Mouse (Mus musculus) hematopoietic stem cell, adult 5-6 weeks (primary cell): Measurements from ENCODE around the gene Tomm34. TPM values are rescaled to one million over a fixed set of nuclear protein-coding genes. Genes with fewer than 3 reads are reported as not detected.

ENCODE experiments used
- ATAC-seq, 2 experiments: fragments of 125-278 bp in 1 of 2; replicated peaks in 1 of 2; 2 replicates each; pipeline ENCODE4 v1.8.0; 2016 to 2017; ENCODE audit warnings: inconsistent platforms in 2 of 2, mild to moderate bottlenecking in 2 of 2, moderate number of reproducible peaks in 2 of 2, low read depth in 1 of 2, moderate TSS enrichment in 1 of 2; ENCODE audit not compliant: low FRiP score in 2 of 2, poor library complexity in 2 of 2, severe bottlenecking in 2 of 2, insufficient read depth in 1 of 2, low TSS enrichment in 1 of 2
- total RNA-seq: library from RNA; stranded (forward); fragments of 172-1452, 232-1000 nt; gene quantifications from 2 replicates; pipeline ENCODE4 v1.2.3, GENCODE M21; 2017

The Tomm34 gene
- total RNA-seq, result 44.8 and 46.7 TPM in 2 replicates

- peak; percentile 72 to 74 for ATAC-seq
These were observed at the start of gene Tomm34 for GRCm38 (mm10) chr2:164070765-164071436. Gene Tomm34 (minus strand): TSS chr2:164071169.

DNA sequence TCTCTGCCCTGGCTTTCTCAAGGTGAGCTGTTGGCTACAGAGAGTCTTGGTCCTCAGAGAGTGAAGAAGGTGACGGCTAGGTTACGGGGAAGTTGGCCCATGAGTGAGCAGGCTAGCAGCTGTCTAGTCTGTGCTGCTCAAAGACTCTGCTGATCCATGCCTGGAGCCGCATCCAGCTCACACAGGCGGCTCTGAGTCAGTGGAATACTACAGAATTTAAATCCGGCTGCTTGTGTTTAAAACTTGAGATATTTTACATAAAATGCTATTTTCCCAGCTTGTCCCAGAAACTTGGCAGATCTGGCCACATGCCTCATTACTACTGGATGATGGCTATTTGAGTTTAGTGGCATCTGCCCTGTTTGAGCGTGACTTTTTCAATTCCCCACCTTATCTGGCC, 48.5 kb upstream of the Tomm34 start:
- no peak for ATAC-seq

GRCm38 (mm10) chr2:164115531-164115930, 44.6 kb upstream of the Tomm34 start:
- no peak for ATAC-seq

DNA sequence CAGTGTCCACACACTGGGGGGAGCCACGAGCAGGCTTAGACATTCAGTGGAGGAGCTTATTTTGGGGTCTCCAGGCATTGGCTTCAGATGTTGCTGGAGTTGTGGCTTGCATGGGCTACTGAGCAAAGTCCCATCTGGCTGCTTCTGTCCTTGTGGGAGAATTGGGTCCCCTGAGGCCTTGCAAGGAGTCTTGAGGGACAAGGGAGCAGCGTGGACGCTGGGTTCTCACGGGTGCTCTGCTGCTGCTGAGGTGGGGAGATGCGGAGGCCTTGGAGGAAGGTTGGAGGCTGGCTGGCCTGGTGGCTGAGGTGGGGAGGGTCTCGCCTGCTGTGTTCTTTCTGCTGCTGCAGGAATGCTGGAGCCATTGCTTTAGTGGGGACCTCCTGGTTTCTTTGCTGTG, 43.1 kb upstream of the Tomm34 start:
- no peak for ATAC-seq

DNA sequence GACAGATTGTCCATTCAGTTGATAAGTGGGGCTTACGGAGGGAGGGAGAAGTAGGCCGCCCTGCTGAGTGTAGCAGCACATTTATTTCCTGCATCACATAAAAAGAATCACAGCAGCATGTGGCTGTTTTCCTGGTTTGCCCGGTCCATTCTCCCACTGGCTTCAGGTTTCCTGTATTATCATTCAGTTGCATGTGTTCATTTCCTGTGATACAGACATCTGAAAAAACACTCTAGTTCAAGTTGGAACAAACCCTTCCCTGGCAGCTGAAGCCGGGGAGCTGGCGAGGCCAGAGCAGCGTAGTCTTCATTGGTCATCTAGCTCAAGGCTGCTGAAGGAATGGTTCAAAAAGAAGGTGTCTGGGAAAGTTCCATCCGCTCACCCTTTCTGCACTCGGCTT, 40.6 kb upstream of the Tomm34 start:
- ATAC-seq, result no peak

- ATAC-seq, result no peak
These were observed 37.5 kb upstream of the Tomm34 start for GRCm38 (mm10) chr2:164108501-164108900.

GRCm38 (mm10) chr2:164107125-164107874, 36.3 kb upstream of the Tomm34 start:
- ATAC-seq, result no peak

DNA sequence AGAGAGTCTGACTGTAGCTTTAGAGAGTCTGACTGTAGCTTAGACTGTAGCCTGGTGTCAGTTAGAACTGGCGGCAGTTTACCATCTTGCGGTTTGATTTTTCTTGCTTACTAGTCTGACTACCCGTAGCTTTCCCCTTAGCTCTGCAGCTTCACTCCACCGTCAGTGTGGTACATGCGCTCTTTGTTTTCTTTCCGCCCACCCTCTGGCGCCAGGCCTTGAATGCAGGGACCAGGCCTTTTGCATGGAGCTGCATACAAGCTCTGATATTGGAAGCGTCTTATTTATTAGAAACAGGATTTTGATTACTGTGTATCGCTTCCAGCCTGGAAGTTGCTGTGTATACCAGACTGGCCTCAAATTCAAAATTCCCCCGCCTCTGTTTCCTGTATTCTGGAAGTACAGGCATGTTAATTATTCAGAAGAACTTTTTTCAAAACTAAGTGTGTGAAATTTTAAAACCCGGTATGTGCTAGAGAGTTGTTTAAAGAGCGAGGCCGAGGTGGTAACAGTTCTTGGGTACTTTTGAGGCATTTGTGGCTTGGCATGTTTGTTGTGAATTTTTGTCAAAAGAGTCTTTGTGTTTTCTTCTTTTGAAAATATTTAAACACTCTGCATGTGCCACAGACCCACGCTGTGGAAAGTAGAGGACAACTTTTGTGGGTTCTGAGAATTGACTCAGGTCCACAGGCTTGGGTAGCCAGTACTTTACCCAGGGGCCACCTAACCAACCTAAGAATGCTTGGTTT, 35.5 kb upstream of the Tomm34 start:
- no peak for ATAC-seq

- ATAC-seq, result peak; percentile 46 to 56; a peak in 2 of 4 replicates
These were observed 32.5 kb upstream of the Tomm34 start for GRCm38 (mm10) chr2:164103501-164103900.

DNA sequence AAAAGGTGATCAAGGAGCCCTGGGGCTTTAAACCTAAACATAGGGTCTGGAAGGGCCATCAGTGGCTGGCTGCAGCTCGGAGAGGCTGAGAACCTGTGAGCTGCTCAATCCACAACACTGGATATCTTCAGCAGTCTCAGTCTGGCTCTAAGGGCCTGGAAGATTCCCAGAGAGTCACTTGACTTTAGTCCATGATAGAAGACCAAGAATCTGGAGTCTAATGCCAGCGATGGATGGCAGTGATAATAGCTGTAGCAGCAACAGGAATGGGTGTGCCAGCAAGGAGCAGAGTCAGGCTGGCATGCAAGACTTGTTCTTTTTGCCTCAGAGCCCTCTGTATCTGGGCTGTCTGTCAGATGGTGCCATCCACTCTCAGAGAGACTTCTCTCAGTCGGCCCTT, 31.4 kb upstream of the Tomm34 start:
- ATAC-seq, result no peak

- no peak for ATAC-seq
These were observed 31.0 kb upstream of the Tomm34 start for GRCm38 (mm10) chr2:164101936-164102335.

GRCm38 (mm10) chr2:164098603-164099250, 27.8 kb upstream of the Tomm34 start:
- ATAC-seq, result no peak

DNA sequence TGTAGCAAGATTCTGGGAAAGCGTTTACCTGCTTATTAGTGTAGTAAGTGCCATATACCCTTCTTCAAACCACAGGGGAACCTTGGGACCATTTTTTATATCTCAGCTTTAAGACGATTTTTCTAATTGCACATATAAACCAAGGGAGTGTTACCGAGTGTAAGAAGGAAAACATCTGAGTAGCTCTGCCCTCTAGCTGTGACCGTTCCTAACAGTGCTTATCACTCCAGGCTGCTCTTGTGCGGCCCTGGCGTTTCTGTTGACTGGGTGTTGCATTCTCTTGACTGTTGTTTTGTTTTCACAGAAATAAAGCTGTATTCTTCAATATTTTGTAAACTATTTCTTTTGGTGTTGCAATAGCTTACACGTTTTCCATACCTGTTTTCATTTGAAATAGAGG, 23.2 kb upstream of the Tomm34 start:
- peak in 1 of 2 experiments; percentile 51; a peak in 2 of 4 replicates for ATAC-seq

DNA sequence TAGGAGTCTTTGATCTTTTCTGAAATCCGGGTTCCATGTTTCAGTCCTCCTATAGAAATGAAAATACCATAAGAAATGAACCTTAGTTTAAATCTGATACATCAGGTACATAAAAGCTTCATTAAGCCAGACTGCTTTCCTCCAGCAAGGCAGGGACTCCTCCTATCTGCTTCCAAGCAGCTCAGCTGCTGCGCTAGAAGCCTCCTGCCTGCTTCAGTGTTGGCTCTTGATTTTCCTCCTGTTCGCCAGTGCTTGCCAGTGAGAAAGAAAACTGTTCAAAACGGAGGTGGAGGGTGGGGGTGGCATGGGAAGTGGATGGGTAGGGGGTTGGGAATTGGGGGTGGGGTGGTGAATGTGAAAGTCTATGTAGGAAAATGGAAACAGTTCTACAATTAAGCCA, 18.5 kb upstream of the Tomm34 start:
- ATAC-seq, result no peak

GRCm38 (mm10) chr2:164087416-164088017, 16.5 kb upstream of the Tomm34 start:
- ATAC-seq, result no peak

DNA sequence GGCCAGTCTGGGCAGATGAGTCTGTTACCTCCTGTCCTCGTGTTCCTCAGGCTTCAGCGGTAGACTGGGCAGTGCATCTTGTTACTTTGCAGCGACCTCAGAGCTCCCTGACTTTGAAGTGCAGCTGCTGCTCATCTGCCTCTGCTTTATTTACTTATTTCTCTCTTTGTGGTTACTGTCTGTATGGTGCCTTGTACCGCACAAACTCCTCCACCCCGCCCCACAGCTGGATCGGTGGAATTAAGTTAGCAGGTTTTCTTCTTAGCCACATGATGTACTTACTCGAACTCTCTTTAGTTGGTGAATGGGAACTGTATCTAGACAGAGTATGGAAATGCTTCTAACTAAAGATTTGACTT, 13.4 kb upstream of the Tomm34 start:
- ATAC-seq, result no peak

- peak; percentile 91 to 94 for ATAC-seq
These were observed 12.8 kb upstream of the Tomm34 start for GRCm38 (mm10) chr2:164083609-164084341.
